Mouse (Mus musculus): ENCODE measurements around the gene Atn1. TPM values are rescaled to one million over a fixed set of nuclear protein-coding genes. Genes with fewer than 3 reads are reported as not detected.

Gene Atn1
- polyA plus RNA-seq, 1 experiment from 2014 or later = 11.4 TPM

- DNase-seq (ENCODE audit: low spot score) = no peak
- no peak overlapping the region for H3K27ac ChIP-seq
- no peaks in the 10 kb centered on the region for H3K27me3 ChIP-seq (ENCODE audit: insufficient read depth, poor library complexity, severe bottlenecking)
- 0 out of 2 replicates have a peak, but pooled peaks cover 8% of the 10 kb centered on the region for H3K4me1 ChIP-seq
- peaks cover 5% of the 10 kb centered on the region; the same call in 1 of the 2 replicates for H3K36me3 ChIP-seq
- H3K9me3 ChIP-seq = no peaks in the 10 kb centered on the region
- WGBS = 83% methylated on average over 15 of the region's 15 CpGs
- no peak overlapping the region for H3K4me3 ChIP-seq
These were observed 62.0 kb downstream of the Atn1 start for GRCm38 (mm10) chr6:124694166-124694955.

- no peak for DNase-seq (ENCODE audit: low spot score)
- H3K27me3 ChIP-seq (ENCODE audit: insufficient read depth, poor library complexity, severe bottlenecking) = no peaks in the 10 kb centered on the region
- H3K36me3 ChIP-seq = no peaks in the 10 kb centered on the region
- no peaks in the 10 kb centered on the region for H3K9me3 ChIP-seq
- H3K4me1 ChIP-seq = 0 out of 2 replicates have a peak, but pooled peaks cover 8% of the 10 kb centered on the region
- no peak overlapping the region for H3K4me3 ChIP-seq
- no peak overlapping the region for H3K27ac ChIP-seq
- 82% methylated on average over 15 of the region's 15 CpGs for WGBS
These were observed 62.9 kb downstream of the Atn1 start for GRCm38 (mm10) chr6:124693243-124693981.

MicroRNAs encoded within 50 kb of the gene (microRNA counts, 519-probe panel; counts per million panel counts)
- microRNA mmu-miR-141 = not detected
- 5,584 counts per million, percentile 50 among the panel's probes with 10 or more counts for microRNA mmu-miR-200c

Small RNA genes within 50 kb of the gene (microRNA-seq; reads per million reads assigned to microRNA genes)
- gene Mir141 (60.4 reads per million, percentile 45 among the genes with 10 or more reads in this experiment), gene Mir200c (479 reads per million, percentile 72 among the genes with 10 or more reads in this experiment)

Other genes starting within 250 kb of the Atn1 start
- gene C1ra, start 244.1 kb downstream of the Atn1 start, polyA plus RNA-seq (2016; fragmentation: Nextera tagmentation; extraction: Ambion mirVana) = 0.05 and 0.31 TPM in 2 replicates
- 0.34 and 2.2 TPM in 2 replicates for gene C1s1, start 214.2 kb downstream of the Atn1 start, polyA plus RNA-seq (2016; fragmentation: Nextera tagmentation; extraction: Ambion mirVana)
- not detected in 2 replicates for gene C1rb, start 186.2 kb downstream of the Atn1 start, polyA plus RNA-seq (2016; fragmentation: Nextera tagmentation; extraction: Ambion mirVana)
- 0.06 TPM in 1 of 2 replicates, not detected in the other for gene C1s2, start 120.4 kb downstream of the Atn1 start, polyA plus RNA-seq (2016; fragmentation: Nextera tagmentation; extraction: Ambion mirVana)
- gene Lpcat3, start 93.5 kb downstream of the Atn1 start, polyA plus RNA-seq (2016; fragmentation: Nextera tagmentation; extraction: Ambion mirVana) = 45.2 and 53.8 TPM in 2 replicates
- 162 and 216 TPM in 2 replicates for gene Emg1, start 44.3 kb downstream of the Atn1 start, polyA plus RNA-seq (2016; fragmentation: Nextera tagmentation; extraction: Ambion mirVana)
- 438 and 483 TPM in 2 replicates for gene Phb2, start 44.2 kb downstream of the Atn1 start, polyA plus RNA-seq (2016; fragmentation: Nextera tagmentation; extraction: Ambion mirVana)
- gene Ptpn6, start 17.8 kb downstream of the Atn1 start, polyA plus RNA-seq (2016; fragmentation: Nextera tagmentation; extraction: Ambion mirVana) = 5.9 and 8.6 TPM in 2 replicates
- 297 and 301 TPM in 2 replicates for gene Grcc10, start 15.2 kb downstream of the Atn1 start, polyA plus RNA-seq (2016; fragmentation: Nextera tagmentation; extraction: Ambion mirVana)
- not detected in 2 replicates for gene Gm45234, start 503 bp downstream of the Atn1 start, polyA plus RNA-seq (2016; fragmentation: Nextera tagmentation; extraction: Ambion mirVana)
- 4.5 and 4.8 TPM in 2 replicates for gene Eno2, start 13.1 kb upstream of the Atn1 start, polyA plus RNA-seq (2016; fragmentation: Nextera tagmentation; extraction: Ambion mirVana)
- gene Lrrc23, start 23.2 kb upstream of the Atn1 start, polyA plus RNA-seq (2016; fragmentation: Nextera tagmentation; extraction: Ambion mirVana) = 0.17 and 0.26 TPM in 2 replicates
- 8.5 and 9.3 TPM in 2 replicates for gene Spsb2, start 52.1 kb upstream of the Atn1 start, polyA plus RNA-seq (2016; fragmentation: Nextera tagmentation; extraction: Ambion mirVana)
- gene Tpi1, start 57.8 kb upstream of the Atn1 start, polyA plus RNA-seq (2016; fragmentation: Nextera tagmentation; extraction: Ambion mirVana) = 1,456 and 1,625 TPM in 2 replicates
- 145 and 151 TPM in 2 replicates for gene Usp5, start 73.0 kb upstream of the Atn1 start, polyA plus RNA-seq (2016; fragmentation: Nextera tagmentation; extraction: Ambion mirVana)
- gene Cdca3, start 73.0 kb upstream of the Atn1 start, polyA plus RNA-seq (2016; fragmentation: Nextera tagmentation; extraction: Ambion mirVana) = 150 and 179 TPM in 2 replicates
- 2.4 and 5.2 TPM in 2 replicates for gene Gnb3, start 83.8 kb upstream of the Atn1 start, polyA plus RNA-seq (2016; fragmentation: Nextera tagmentation; extraction: Ambion mirVana)
- gene P3h3, start 101.2 kb upstream of the Atn1 start, polyA plus RNA-seq (2016; fragmentation: Nextera tagmentation; extraction: Ambion mirVana) = 10.7 and 13.4 TPM in 2 replicates
- gene Gpr162, start 107.5 kb upstream of the Atn1 start, polyA plus RNA-seq (2016; fragmentation: Nextera tagmentation; extraction: Ambion mirVana) = 1.1 and 1.2 TPM in 2 replicates
- gene Cd4, start 131.7 kb upstream of the Atn1 start, polyA plus RNA-seq (2016; fragmentation: Nextera tagmentation; extraction: Ambion mirVana) = 0.05 TPM in 1 of 2 replicates, not detected in the other
- gene Lag3, start 155.2 kb upstream of the Atn1 start, polyA plus RNA-seq (2016; fragmentation: Nextera tagmentation; extraction: Ambion mirVana) = 1.2 and 2.8 TPM in 2 replicates
- 123 and 174 TPM in 2 replicates for gene Ptms, start 163.6 kb upstream of the Atn1 start, polyA plus RNA-seq (2016; fragmentation: Nextera tagmentation; extraction: Ambion mirVana)
- 363 and 402 TPM in 2 replicates for gene Mlf2, start 174.9 kb upstream of the Atn1 start, polyA plus RNA-seq (2016; fragmentation: Nextera tagmentation; extraction: Ambion mirVana)
- 173 and 178 TPM in 2 replicates for gene Cops7a, start 209.0 kb upstream of the Atn1 start, polyA plus RNA-seq (2016; fragmentation: Nextera tagmentation; extraction: Ambion mirVana)
- gene Pianp, start 240.2 kb upstream of the Atn1 start, polyA plus RNA-seq (2016; fragmentation: Nextera tagmentation; extraction: Ambion mirVana) = 0.14 TPM in 1 of 2 replicates, not detected in the other